Mouse (Mus musculus): ENCODE data around the gene Mrpl58. TPM values are rescaled to one million over a fixed set of nuclear protein-coding genes. Genes with fewer than 3 reads are reported as not detected.

Mrpl58 gene
- 10 to 100 TPM; 86.6 to 96.1 TPM for total RNA-seq (2021)
- long read RNA-seq, experiment 1, transcript Mrpl58-202 (6 exons, 749 nt) = minor isoform, 10 of 131 reads
- long read RNA-seq, experiment 1, transcript Mrpl58-209 (6 exons, 2,596 nt) = major isoform, 110 of 131 reads
- long read RNA-seq, experiment 1, partial matches to known transcripts = 0 of 131 reads
- long read RNA-seq, experiment 1, other reads (novel, unspliced or antisense) = 7 of 131 reads
- long read RNA-seq, experiment 2, transcript Mrpl58-209 (6 exons, 2,596 nt) = major isoform, 88 of 104 reads
- long read RNA-seq, experiment 2, transcript Mrpl58-202 (6 exons, 749 nt) = minor isoform, 12 of 104 reads
- long read RNA-seq, experiment 2, partial matches to known transcripts = 2 of 104 reads
- long read RNA-seq, experiment 2, other reads (novel, unspliced or antisense) = 2 of 104 reads

DNA sequence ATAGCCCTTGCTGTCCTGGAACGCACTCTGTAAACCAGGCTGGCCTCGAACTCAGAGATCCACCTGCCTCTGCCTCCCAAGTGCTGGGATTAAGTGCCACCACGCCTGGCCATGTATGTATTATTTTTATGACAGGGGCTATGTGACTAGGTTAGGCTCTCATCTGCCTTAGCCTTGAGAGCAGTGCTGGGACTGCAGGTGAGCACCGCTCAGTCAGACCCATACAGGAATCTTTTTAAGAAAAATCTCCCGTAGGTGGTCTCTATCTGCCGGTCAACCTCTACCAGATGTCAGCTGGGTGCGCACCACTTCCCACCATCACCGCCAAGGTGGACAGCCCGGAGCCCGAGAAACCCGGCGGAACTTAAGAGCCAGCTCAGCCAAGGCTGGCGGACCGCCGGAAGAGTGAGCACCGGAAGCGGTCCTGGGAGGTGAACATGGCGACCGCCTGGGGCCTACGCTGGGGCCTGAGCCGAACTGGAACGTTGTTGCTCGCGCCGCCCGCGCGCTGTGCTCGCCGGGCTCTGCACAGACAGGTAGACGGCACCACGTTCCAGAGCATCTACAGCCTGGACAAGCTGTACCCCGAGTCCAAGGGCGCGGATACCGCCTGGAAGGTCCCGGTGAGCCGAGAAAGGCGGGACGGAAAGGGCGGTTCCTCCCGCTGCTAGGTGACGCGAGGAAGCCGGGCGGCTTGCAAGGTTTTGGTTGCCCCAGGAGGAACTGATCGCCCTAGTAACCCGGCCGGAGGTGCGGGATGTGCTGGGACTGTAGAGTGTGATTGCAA lies at the start of gene Mrpl58:
Gene Mrpl58, plus strand, starts transcription at position 415 of the 787 bp plus-strand sequence.
- peak; percentile 84 for DNase-seq

DNA sequence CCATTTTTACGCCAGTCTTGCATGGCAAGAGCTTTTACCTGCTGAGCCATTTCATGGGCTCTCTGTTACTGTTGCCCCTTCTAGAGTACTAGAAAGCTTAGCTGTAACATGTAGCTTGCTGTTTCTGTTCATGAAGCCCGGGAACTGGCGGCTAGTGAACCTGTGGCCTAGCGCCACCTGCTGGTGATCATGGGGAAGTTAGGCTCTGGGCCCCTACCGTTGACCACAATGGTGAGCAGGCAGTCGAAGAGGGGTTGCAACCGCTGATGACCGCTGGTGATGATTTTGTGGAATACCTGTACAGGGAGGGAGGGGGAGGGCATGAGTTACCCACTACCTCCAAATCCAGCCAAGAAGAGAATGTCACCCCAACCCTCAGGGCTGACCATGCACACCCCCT lies 49.4 kb upstream of the Mrpl58 start:
- peak; percentile 36 for DNase-seq

DNA sequence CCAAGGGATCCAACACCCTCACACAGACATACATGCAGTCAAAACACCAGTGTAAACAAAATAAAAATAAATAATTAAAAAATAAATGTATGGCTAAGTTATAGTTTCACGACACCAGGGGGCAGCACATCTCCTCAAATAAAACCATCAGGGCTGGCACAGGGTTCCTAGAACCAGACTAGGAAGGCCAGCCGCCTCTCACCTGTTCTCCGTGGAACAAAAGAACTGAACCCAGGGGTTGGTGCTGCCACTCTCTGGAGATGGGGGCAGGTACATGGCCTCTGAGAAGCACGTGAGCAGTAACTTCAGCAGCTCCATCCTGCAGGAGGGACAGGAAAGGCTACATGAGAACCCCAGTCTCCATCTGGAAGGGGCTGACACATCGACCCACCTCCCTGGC lies 45.1 kb upstream of the Mrpl58 start:
- peak; percentile 35 for DNase-seq

DNA sequence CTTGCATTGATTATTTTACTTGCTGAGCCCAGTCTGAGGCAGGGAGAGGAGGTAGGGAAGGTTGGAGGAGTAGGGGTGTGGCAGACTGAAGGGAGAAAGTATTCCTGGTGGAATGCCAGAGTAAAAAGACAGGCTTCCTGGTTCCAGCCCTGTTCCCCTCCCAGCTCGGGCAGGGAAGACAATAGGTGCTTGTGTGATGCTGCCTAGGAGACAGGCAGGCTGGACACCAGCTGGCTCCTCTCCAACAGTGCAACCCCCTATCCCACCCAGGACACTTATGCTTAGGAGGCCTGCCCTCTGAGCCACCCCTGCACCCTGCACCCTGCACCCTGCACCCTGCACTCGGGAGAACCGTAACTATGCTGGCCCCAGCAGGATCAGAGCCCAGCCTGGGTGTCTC lies 44.3 kb upstream of the Mrpl58 start:
- no peak for DNase-seq

- no peak for DNase-seq
These were observed 43.8 kb upstream of the Mrpl58 start for GRCm38 (mm10) chr11:115359726-115360125.

- no peak for DNase-seq
These were observed 39.4 kb upstream of the Mrpl58 start for GRCm38 (mm10) chr11:115364136-115364535.

GRCm38 (mm10) chr11:115366039-115366705 lies 37.4 kb upstream of the Mrpl58 start:
- no peak for DNase-seq

DNA sequence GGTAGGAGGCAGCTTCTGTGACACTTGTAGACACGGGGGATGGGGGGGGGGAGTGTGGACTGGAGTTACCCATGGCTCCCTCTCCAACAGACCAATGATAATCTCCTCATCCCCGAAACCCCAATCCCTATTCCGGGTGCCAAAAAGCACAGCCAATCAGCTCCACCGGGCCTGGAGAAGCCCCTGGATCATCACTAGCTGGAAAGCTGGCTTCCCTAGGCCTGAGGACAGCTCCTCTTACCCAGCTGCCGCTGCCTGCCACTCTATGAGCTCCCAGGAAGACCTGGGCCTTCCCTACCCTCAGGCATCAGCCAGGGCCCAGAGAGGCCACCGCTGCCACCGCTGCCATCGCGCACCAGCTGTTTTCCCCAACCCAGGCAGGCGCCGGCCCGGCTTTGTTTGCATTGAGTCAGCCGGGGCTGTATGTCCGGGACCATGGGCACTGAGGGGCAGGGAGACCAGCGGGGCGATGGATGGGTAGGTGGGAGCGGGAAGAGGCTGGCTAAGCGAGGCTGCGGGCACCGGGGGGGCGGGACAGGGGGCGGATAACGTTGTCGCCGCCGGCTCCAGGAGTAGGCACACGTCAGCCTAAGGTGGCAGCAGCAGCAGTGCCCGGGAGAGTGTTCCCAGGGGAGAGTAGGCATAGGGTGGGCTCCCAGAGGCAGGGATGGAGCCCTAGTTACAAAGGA lies 36.7 kb upstream of the Mrpl58 start:
- no peak for DNase-seq

GRCm38 (mm10) chr11:115367395-115367944 lies 36.1 kb upstream of the Mrpl58 start, which contains the start of gene Hid1:
TSS of gene Hid1 (minus strand) at chr11:115367756.
- peak; percentile 77 for DNase-seq

DNA sequence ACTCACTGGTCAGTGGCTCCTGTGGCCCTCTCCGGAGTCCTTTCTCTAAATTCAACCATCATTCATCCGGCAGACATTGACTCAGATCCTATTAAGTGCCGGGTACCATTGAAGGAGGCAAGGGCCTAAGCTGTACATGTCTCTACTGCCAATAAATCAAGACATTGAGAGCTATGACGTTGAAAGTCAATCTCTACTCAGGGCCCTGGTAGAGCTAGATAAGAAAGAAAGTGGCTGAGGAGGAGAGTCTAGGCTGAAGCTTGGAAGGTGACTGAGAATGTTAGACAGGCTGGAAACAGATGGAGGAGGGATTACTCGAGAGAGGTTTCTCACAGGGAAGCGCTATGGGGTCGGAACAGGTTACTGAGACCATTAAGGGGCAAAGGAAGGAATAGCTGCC lies 33.2 kb upstream of the Mrpl58 start:
- DNase-seq = no peak

DNA sequence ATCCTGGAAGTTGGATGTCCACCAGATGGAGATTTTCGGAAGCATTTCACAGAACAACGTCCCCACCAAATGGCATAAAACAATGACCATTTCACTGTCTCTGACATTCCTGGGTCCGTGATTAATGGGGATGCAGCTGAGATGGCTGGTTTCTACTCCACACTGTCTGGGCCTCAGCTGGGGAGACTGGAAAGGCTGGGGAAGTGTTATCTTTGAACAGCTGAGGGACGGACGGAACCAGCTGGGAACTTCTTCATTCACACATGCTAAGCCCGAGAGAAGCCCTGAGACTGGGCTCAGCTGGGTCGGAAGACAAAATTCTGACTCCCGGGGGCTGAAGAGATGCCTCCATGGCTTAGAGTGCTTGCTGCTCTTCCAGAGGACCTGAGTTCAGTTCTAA lies 32.2 kb upstream of the Mrpl58 start:
- DNase-seq = no peak

DNA sequence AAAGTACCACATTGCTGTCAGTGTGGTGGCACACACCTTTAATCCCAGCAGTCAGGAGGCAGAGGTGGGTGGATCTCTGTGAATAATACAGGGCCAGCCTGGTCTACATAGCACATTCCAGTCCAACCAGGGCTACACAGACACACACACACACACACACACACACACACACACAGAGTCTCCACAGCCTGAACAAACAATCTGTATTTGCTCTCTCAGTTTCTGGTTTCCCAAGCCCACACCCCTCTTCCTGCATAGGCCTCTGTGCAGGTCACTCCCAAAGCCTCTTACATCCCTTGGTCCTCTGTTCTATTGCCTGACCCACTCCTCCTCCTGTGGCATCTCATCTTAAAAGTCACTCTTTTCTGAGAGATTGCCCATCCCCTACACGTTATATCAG lies 31.5 kb upstream of the Mrpl58 start:
- no peak for DNase-seq

DNA sequence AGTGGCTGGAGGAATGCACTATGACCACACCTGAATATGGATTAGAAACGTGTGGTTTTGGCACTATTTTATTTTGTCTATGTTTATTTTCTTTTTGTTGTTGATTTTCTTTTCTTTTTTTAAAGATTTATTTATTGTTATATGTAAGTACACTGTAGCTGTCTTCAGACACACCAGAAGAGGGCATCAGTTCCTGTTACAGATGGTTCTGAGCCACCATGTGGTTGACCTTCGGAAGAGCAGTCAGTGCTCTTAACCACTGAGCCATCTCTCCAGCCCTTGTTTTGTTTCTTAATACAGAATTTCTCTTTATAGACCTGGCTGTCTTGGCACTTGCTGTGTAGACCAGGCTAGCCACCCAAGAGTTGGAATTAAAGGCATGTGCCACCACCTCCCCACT lies 30.8 kb upstream of the Mrpl58 start:
- no peak for DNase-seq

DNA sequence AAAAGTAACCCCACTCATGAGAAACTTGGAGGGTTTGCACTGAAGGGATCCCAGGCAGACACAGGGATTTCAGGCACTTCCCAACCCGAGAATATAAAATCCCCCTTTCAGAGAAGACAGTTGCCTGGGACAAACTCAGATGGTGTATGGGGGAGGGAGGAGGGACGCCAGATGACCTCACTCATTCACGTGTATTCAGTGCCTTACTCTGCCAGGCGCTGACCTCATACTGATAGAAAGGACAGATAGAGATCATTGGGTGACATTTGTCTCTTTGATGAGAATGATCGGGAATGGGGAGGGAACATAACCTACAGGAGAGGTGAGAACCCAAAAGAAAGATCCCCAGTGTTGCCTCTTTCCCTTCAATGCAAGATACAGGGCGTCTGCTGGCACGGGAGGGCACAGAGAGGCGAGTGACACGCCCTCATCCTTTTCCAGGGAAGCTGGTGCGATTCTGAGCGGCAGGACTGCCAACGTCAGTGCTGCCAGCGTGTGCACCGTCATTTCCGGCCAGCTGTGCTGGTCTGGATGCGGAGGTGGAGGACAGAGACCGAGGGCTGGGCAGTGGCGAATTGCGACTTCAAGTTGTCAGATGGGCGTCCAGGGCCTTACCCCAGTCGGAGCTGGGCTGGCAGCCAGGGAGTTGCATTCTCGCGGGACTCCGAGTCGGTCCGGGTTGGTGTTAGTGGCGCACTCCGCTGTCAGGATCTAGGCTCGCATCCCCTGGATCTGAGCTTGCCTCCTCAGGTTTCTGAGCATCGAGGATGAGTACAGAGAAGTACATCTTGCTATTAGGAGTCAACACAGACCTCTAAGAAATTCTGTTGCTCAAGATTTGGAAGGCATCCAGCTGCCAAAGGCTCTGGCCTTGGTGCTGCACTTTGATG lies 29.5 kb upstream of the Mrpl58 start:
- DNase-seq = peak; percentile 66

GRCm38 (mm10) chr11:115374695-115375425 lies 28.7 kb upstream of the Mrpl58 start:
- DNase-seq = no peak

DNA sequence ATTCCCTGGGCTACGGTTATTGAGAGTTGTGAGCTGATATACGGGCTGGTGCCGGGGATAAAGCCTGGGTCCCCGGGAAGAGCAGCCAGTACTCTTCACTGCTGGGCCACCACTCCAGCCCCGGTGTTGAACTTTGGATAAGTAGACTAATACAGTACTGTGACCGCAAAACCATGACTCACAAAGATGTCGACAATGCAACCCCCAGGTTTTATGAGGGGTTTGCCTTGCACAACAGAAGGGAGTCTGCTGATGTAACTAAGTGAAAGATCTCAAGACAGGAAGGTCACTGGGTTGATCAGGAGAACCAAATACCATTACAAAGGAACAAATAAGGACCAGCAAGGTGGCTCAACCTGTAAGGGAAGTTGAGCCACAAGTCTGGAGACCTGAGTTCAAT lies 26.8 kb upstream of the Mrpl58 start:
- no peak for DNase-seq

- no peak for DNase-seq
These were observed 26.3 kb upstream of the Mrpl58 start for GRCm38 (mm10) chr11:115377254-115377653.

- no peak for DNase-seq
These were observed 25.7 kb upstream of the Mrpl58 start for GRCm38 (mm10) chr11:115377854-115378253.

DNA sequence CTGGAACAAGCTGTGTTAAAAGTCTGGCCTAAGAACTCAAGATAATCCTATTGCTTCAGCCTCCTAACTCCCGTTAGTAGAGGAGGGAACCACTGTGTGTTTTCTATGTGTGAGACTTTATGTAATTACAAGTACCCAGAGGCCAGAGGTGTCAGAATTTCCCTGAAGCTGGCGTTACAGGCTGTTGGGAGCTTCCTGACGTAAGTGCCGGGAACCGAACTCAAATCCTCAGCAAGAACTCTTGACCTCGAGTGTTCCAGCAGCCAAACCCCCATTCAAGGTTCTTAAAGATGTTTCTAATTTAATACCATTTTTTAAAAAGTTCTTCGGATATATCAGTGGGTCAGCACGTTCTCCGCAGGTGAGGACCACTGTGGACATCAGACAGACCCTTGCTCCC lies 22.3 kb upstream of the Mrpl58 start:
- no peak for DNase-seq

Data from gastrocnemius, postnatal 25 days (tissue).